In the genomic region with DNA sequence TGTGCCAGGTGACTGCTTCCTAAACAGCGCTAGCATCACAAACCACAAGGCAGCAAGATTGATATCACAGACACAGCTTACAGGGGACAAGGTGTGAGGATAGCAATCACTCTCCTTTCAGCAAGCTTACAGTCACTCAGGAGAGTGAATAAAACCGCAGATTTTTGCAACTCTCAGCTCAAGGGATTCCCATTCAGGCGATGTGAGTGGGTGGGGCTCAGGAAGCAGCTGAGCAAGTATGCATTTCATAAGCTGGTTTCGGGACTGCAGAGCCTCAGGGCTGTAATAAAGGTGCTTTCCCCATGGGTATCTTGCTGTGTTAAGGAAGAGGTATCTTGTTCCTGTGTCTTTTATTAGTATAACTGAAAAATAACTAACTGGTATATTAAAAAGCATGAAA, we compare ENCODE assay signal across 13 mouse cellular contexts.
DNase-seq lines count a peak whose midpoint lies in the region.
"Had no signal": no experiment of that assay in that cellular context is flagged by ENCODE, and none has a peak within 500 bp of the region (broad histone marks: within the 10 kb centered on the region; RNA-seq: fewer than 3 reads in every experiment).

No protein-coding gene starts in this region.

- peak; percentile 15 to 34 for DNase-seq in frontal cortex, postnatal 36 days (ENCODE audit: low spot score in 2 of 2)
- no peak for DNase-seq in frontal cortex, postnatal 25 days (ENCODE audit: low spot score in 2 of 2)
- peak; percentile 53 for DNase-seq in A20 (ENCODE audit: low read depth, low spot score)
- DNase-seq in NIH3T3 (ENCODE audit: low read depth): peak; percentile 4
- peak; percentile 3 for DNase-seq in naive thymus-derived CD4-positive, alpha-beta T cell, adult 2 months (ENCODE audit: low read depth)
- no peak for DNase-seq in cerebellum, adult 8-10 months
- no peak for DNase-seq in ovary, postnatal 36 days (ENCODE audit: low spot score)
- DNase-seq: adrenal gland, postnatal 36 days; cerebellum, adult 18-20 months; cerebellum, postnatal 36 days; spleen, adult 18-20 months; thymus, adult 18-20 months; thymus, postnatal 4 days had no signal

Comparison
In these comparisons a context has a peak if more than half of its experiments do, and no peak if none do; other contexts are left out.
1. DNase-seq: peak in frontal cortex, postnatal 36 days (2 of 2), A20 (single experiment), NIH3T3 (single experiment) and naive thymus-derived CD4-positive, alpha-beta T cell, adult 2 months (single experiment); none in frontal cortex, postnatal 25 days (0 of 2), cerebellum, adult 8-10 months (single experiment) and ovary, postnatal 36 days (single experiment).